In the genomic region with DNA sequence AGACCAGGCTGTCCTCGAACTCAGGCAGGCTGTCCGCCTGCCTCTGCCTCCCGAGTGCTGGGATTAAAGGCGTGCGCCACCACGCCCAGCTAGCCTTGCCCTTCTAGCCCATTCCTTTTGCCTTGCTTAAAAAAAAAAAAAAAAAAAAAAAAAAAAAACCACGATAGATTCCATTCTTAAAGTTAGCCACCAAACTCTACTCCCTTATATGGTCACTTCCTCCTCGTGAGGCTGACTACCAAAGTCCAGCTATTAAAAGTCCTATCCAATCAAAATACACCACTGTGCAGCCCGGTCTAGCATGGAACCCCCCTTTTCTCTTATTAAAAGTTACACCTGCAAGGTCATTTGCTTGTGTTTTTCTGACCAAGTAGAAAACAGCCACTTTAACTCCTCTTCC, we compare ENCODE assay signal across 8 mouse cellular contexts. TPM values are rescaled to one million over a fixed set of nuclear protein-coding genes. Genes with fewer than 3 reads are reported as not detected.
DNase-seq lines count a peak whose midpoint lies in the region; ATAC-seq and TF ChIP-seq lines count a peak whose summit lies in the region.

No protein-coding gene starts in this region.

- peak; percentile 64 for DNase-seq in 3T3-L1 (ENCODE audit: low read depth, low spot score)
- DNase-seq in hindbrain, embryonic 10.5 days (ENCODE audit: low spot score) = no peak
- no peak for DNase-seq in thymus, adult 18-20 months
- DNase-seq in embryo, embryonic 9.5 days (ENCODE audit: extremely low spot score) = no peak
- no peak for DNase-seq in spleen, postnatal 10 days (ENCODE audit: low spot score in 2 of 2)
- DNase-seq in right cerebral cortex, postnatal 36 days (ENCODE audit: low spot score in 2 of 2) = no peak

- H3K36me3 ChIP-seq in ES-Bruce4 (ENCODE audit: control insufficient read depth, insufficient read depth, low read length, poor library complexity, severe bottlenecking) = peaks cover 16% of the 10 kb centered on the region
- H3K36me3 ChIP-seq in hindbrain, embryonic 10.5 days = peaks cover 29% of the 10 kb centered on the region
- peaks cover 30% of the 10 kb centered on the region for H3K36me3 ChIP-seq in liver, embryonic 12.5 days

- H3K27me3 ChIP-seq in ES-Bruce4 (ENCODE audit: control insufficient read depth, insufficient read depth, low read length, poor library complexity, severe bottlenecking) = no peaks in the 10 kb centered on the region
- H3K27me3 ChIP-seq in hindbrain, embryonic 10.5 days (ENCODE audit: insufficient read depth, poor library complexity, severe bottlenecking) = no peaks in the 10 kb centered on the region
- H3K27me3 ChIP-seq in liver, embryonic 12.5 days (replicated peaks) = no peaks in the 10 kb centered on the region

- no peaks in the 10 kb centered on the region for H3K4me1 ChIP-seq in ES-Bruce4 (ENCODE audit: control insufficient read depth, insufficient read depth, low read length)
- H3K4me1 ChIP-seq in hindbrain, embryonic 10.5 days (replicated peaks) = peaks cover 36% of the 10 kb centered on the region
- peaks cover 41% of the 10 kb centered on the region for H3K4me1 ChIP-seq in liver, embryonic 12.5 days

- no peak for TF ChIP-seq CTCF in ES-Bruce4 (IDR thresholded peaks at IDR 0.05; ENCODE audit: low read depth, low read length)

- peak overlapping the region; percentile 93 for H3K27ac ChIP-seq in ES-Bruce4 (ENCODE audit: insufficient read depth, low read length)
- peak overlapping the region; percentile 92 for H3K27ac ChIP-seq in hindbrain, embryonic 10.5 days
- peak overlapping the region; percentile 88; the same call in 1 of the 2 replicates for H3K27ac ChIP-seq in liver, embryonic 12.5 days

- 92% methylated on average over 9 of the region's 9 CpGs for WGBS in hindbrain, embryonic 10.5 days
- 67% methylated on average over 9 of the region's 9 CpGs for WGBS in liver, embryonic 12.5 days (ENCODE audit: insufficient replicate concordance)

- H3K9ac ChIP-seq in ES-Bruce4 (ENCODE audit: low read depth, poor library complexity, severe bottlenecking) = peak overlapping the region; percentile 70
- no peak overlapping the region for H3K9ac ChIP-seq in liver, embryonic 12.5 days

- H3K9me3 ChIP-seq in ES-Bruce4 (replicated peaks; ENCODE audit: control insufficient read depth, insufficient read depth, low read length, poor library complexity, severe bottlenecking) = no peaks in the 10 kb centered on the region
- no peaks in the 10 kb centered on the region for H3K9me3 ChIP-seq in hindbrain, embryonic 10.5 days
- no peaks in the 10 kb centered on the region for H3K9me3 ChIP-seq in liver, embryonic 12.5 days (replicated peaks)

- H3K4me3 ChIP-seq in ES-Bruce4 (ENCODE audit: low read depth, low read length) = peak overlapping the region; percentile 83; the same call in 1 of the 2 replicates
- peak overlapping the region; percentile 86 for H3K4me3 ChIP-seq in hindbrain, embryonic 10.5 days
- H3K4me3 ChIP-seq in liver, embryonic 12.5 days = peak overlapping the region; percentile 91; the same call in 1 of the 2 replicates

- no peak for TF ChIP-seq POLR2A in ES-Bruce4 (IDR thresholded peaks at IDR 0.05; ENCODE audit: insufficient read depth, low read length)

- peak overlapping the region; percentile 95 for H3K4me2 ChIP-seq in liver, embryonic 12.5 days

- no peak for TF ChIP-seq EP300 in ES-Bruce4 (IDR thresholded peaks at IDR 0.05; ENCODE audit: insufficient read depth, low read depth, low read length)

- no peak for ATAC-seq in liver, embryonic 12.5 days

RNA-seq across cellular contexts. Expression of a gene that starts 1.5 kb away (rescaled TPM):
- 1,612 and 1,632 TPM in 2 replicates for polyA plus RNA-seq in ES-Bruce4 (2011; ENCODE audit: insufficient read depth, insufficient read length, low read depth, missing spikeins)
- 440 and 510 TPM in 2 replicates for polyA plus RNA-seq in hindbrain, embryonic 10.5 days (2016; fragmentation: Nextera tagmentation; extraction: Ambion mirVana)
- 560 and 561 TPM in 2 replicates for polyA plus RNA-seq in liver, embryonic 12.5 days (2016; fragmentation: Nextera tagmentation; extraction: Ambion mirVana)

RNA-seq across cellular contexts. Expression of a gene that starts 17.6 kb away (rescaled TPM):
- 13.2 and 14.5 TPM in 2 replicates for polyA plus RNA-seq in ES-Bruce4 (2011; ENCODE audit: insufficient read depth, insufficient read length, low read depth, missing spikeins)
- polyA plus RNA-seq in hindbrain, embryonic 10.5 days (2016; fragmentation: Nextera tagmentation; extraction: Ambion mirVana) = 12.6 and 16.0 TPM in 2 replicates
- 9.6 and 10.4 TPM in 2 replicates for polyA plus RNA-seq in liver, embryonic 12.5 days (2016; fragmentation: Nextera tagmentation; extraction: Ambion mirVana)

RNA-seq across cellular contexts. Expression of a gene that starts 30.0 kb away (rescaled TPM):
- polyA plus RNA-seq in ES-Bruce4 (2011; ENCODE audit: insufficient read depth, insufficient read length, low read depth, missing spikeins) = 141 and 145 TPM in 2 replicates
- 7.2 and 10.8 TPM in 2 replicates for polyA plus RNA-seq in hindbrain, embryonic 10.5 days (2016; fragmentation: Nextera tagmentation; extraction: Ambion mirVana)
- 4.1 and 4.3 TPM in 2 replicates for polyA plus RNA-seq in liver, embryonic 12.5 days (2016; fragmentation: Nextera tagmentation; extraction: Ambion mirVana)

RNA-seq across cellular contexts. Expression of a gene that starts 34.0 kb away (rescaled TPM):
- 1.7 and 1.8 TPM in 2 replicates for polyA plus RNA-seq in ES-Bruce4 (2011; ENCODE audit: insufficient read depth, insufficient read length, low read depth, missing spikeins)
- 0.18 and 0.55 TPM in 2 replicates for polyA plus RNA-seq in hindbrain, embryonic 10.5 days (2016; fragmentation: Nextera tagmentation; extraction: Ambion mirVana)
- polyA plus RNA-seq in liver, embryonic 12.5 days (2016; fragmentation: Nextera tagmentation; extraction: Ambion mirVana) = not detected in 2 replicates

Comparison
In these comparisons a context has a peak if more than half of its experiments do, and no peak if none do; other contexts are left out.
1. RNA of a gene that starts 30.0 kb away (polyA plus RNA-seq): 141 to 145 TPM in ES-Bruce4; 7.2 to 10.8 TPM in hindbrain, embryonic 10.5 days and 4.1 to 4.3 TPM in liver, embryonic 12.5 days; every median in the first group is over 10 times any median in the second.
2. Peak in every context shown above with its lines, with median percentiles within 50 percentile points of each other: H3K27ac ChIP-seq and H3K4me3 ChIP-seq.